Mouse (Mus musculus): Measurements from ENCODE around the gene Map3k9.

The Map3k9 gene

DNA sequence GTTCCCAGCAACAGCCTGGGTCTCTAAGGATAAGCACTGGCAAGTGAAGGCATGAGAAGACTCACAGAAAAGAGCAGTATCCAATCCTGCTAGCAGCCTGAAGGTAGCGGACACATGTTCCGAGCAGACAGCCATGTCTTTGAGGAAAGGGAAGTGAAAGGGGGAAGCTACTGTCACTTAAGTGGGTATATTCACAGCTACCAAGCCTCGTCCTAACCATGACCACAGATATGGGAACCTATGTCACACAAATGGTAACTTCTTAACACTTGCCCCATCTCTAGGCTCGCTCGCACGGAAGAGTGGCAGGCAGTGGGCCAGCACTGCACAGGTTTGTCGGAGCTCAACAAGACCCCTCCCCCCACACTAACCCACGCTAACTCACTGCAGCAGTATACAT, 61.3 kb downstream of the Map3k9 start:
- intact Hi-C loops (cut with DNase I), result loop anchor here (5.0 kb wide), 1 partner anchor 63 kb away; the partner anchor contains the start of gene Map3k9

DNA sequence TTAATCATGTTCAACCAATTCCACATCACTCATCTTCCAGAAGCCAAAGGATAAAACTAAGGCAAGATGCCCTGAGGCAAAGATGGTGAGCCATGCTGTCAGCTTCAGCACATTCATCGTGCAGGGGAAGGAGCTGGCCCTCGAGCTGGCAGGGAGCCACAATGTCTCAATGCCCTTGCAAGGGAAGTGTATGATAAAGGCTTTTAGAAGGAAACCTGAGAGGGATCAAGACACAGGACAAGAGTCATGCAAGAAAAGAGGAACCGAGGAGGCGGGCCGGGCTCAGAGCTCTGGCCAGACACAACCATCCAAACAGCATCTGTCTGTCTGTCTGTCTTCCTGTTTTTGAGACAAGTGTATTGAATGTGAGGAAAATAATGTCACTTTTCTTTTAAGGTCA, 61.8 kb downstream of the Map3k9 start:
- intact Hi-C loops (cut with DNase I), result no loop called here

- intact Hi-C loops (cut with DNase I), result no loop called here
These were observed 68.4 kb downstream of the Map3k9 start for GRCm38 (mm10) chr12:81712618-81713017.

DNA sequence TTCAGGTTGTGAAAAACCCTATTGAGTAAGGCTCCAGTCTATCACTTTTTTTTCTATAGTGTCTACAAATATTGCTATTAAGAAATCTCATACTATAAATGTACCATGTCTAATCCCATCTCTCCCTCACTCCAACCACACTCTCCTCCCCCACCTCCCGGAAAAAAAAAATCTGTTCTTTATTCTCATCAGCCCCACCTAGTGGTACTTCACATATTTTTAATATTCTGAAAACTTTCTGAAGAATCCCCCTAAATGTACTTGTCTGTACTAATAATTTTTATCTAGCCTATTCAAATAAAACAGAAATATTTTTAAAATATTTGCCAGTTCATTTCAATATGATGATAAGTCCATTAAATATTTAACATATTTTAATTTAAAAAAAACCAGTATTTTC, 78.1 kb downstream of the Map3k9 start:
- intact Hi-C loops (cut with DNase I), result loop anchor here (5.0 kb wide), 1 partner anchor 86 kb away; no protein-coding TSS in a partner anchor

DNA sequence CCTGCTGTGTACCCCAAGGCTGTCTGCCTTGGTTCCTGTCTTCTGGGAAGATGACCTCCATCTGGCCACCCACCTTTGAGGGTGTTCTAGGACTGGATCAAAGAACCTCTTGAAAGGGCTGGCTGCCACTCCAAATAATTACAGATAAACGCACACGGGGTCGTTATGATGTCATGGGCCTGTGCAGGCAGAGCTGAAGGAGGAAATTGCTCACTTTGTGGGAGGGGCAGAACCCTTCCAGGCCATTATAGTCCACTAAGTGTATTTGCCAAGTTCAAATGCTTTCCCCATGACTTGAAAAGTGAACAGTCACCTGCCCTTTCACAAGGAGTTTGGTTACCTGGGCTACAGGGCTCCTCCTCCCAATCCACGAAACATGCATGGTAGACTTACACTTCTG, 83.0 kb downstream of the Map3k9 start:
- intact Hi-C loops (cut with DNase I), result no loop called here

GRCm38 (mm10) chr12:81691177-81691730, 89.7 kb downstream of the Map3k9 start:
- intact Hi-C loops (cut with DNase I), result no loop called here

- intact Hi-C loops (cut with DNase I), result no loop called here
These were observed 90.2 kb downstream of the Map3k9 start for GRCm38 (mm10) chr12:81690751-81691150.

DNA sequence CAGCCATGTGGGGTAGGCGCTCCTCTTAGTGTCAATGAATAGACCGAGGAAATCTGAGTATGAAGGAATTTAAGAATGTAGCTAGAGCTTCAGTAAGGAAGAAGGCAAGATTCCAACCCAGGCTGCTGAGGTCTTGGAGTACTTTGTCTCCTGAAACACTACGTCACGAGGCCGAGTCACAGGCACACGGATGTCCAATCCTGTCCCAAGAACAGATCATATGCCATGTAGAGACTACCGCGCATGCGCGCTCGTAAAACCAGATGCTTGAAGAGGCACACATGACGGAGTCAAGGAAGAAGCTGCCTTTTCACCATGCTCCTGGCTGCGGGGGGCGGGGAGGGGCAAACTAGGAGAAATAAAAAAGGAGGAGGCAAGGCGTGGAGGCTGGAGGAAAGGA, 90.9 kb downstream of the Map3k9 start:
- intact Hi-C loops (cut with DNase I), result no loop called here

- intact Hi-C loops (cut with DNase I), result no loop called here
These were observed 91.4 kb downstream of the Map3k9 start for GRCm38 (mm10) chr12:81689505-81690056.

DNA sequence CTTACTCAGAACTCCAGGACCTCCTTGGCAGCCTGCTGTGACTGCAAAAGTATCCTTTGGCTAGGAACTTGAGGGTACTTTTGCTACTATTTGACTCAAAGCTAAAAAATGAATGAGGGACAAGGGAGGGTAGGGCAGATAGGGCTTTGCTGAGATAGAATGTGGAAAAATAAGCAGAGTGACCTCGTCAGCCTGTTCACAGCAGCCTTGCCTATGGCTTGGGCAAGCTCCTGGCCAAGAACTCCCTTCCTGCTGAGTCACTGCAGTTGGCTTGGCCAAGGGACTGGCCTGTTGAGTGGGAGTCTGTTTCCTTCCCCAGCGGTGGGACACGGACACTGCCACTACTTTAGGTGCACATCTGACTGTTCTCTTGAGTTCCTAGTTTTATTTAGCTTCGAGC, 92.4 kb downstream of the Map3k9 start:
- intact Hi-C loops (cut with DNase I), result no loop called here

- intact Hi-C loops (cut with DNase I), result no loop called here
These were observed 93.1 kb downstream of the Map3k9 start for GRCm38 (mm10) chr12:81687873-81688272.

DNA sequence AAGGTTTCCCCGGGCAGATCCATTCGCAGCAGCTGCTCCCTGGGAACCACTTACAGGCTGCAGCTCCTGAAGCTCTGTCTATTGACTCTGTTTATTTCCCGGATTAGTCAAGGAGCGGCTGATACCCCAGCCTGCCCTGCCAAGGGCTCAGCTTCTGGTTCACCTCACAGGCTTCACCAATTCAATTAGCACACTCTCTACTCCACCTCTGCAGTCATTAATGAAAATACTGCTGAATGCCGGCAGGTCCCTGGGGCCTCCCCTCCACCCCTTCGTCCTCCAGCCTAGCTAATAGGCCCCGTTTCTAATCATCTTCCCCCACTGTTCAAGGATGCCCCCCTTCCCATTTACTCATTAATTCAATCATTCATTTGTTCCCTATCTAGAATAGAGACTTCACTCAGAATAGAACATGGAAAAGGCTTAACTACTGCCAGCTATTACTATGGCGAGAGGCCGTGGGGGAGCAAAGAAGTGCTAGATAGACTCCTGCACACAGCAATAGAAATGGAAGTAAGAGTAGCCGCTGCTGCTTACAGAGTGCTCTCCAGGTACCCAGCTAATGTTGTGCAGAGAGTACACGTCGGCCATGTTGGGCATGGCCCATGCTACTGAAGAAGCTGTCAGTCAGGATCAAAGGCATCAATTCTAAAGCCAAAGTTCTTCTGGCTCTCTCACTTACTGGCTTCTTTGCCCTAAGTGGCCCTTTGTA, 94.4 kb downstream of the Map3k9 start:
- intact Hi-C loops (cut with DNase I), result no loop called here

GRCm38 (mm10) chr12:81685981-81686380, 95.0 kb downstream of the Map3k9 start:
- intact Hi-C loops (cut with DNase I), result no loop called here

- intact Hi-C loops (cut with DNase I), result no loop called here
These were observed 96.9 kb downstream of the Map3k9 start for GRCm38 (mm10) chr12:81684096-81684495.

- intact Hi-C loops (cut with DNase I), result no loop called here
These were observed 97.6 kb downstream of the Map3k9 start for GRCm38 (mm10) chr12:81683395-81683794.

DNA sequence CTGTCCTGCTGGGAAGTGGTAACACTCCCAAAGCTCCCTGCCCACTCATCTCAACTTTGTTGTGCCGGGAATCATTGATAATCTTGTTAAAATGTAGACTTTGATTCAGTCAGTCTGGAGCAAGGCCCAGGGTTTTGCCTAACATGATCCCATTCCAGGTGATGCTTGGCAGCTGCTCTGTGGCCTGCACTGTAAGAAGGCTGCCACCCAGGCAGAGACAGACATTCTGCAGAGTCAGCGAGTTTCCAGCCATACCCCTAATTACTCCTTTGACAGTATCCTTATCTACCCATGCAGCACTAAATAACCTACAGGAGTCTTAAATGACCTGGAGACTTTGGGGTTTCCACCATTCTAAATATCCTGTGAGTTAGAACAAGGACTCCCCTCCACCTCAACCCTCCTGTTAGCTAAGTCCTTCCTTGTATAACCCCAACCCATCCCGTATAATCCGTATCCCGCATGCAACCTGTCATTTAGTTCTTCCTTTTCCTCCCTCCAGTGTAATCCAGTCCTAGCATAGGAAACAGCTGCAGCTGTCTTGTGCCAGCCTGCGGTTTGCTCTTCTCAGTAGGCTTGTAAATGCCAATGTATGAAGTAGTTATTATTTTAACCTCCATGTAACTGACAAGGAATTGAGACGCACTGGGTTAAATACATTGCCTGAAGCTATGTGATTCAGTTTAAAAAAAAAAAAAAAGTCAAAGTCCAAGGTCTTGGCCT, 101.0 kb downstream of the Map3k9 start:
- intact Hi-C loops (cut with DNase I), result no loop called here

GRCm38 (mm10) chr12:81675557-81675956, 105.4 kb downstream of the Map3k9 start:
- intact Hi-C loops (cut with DNase I), result no loop called here
